Mouse (Mus musculus) liver, adult 2 months (tissue): ENCODE data around the gene Gsg1l2.

Experiments used
- CTCF ChIP-seq: fragments of 200-500 bp; IDR thresholded peaks from 2 replicates; pipeline ENCODE4 v1.5.1; 2011; ENCODE audit warnings: low read depth, low read length, control low read depth
- POLR2A ChIP-seq: fragments of 200-500 bp; IDR thresholded peaks from 2 replicates; pipeline ENCODE4 v1.6.1; 2011; ENCODE audit warnings: low read length, control low read depth; ENCODE audit not compliant: insufficient read depth; ENCODE audit errors: extremely low read depth

DNA sequence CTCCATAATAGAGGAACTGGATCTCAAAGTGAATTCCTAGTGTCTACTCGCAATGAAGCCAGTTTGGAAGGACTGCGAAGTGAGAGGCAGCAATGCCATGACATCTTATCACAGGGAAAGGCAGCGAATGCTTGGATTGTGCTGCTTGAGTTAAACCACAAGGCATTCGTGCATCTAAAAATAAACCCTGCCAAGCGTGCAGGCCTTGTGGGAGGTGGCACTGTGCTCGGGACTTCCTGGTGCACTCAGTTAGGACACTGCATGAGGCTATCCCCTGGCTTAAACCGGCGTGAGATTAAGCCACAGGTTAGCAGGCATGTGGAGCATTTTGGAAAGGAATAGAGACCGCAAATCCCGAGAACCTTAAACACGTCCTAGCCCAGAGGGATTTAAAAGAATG lies 15.8 kb downstream of the Gsg1l2 start:
- TF ChIP-seq POLR2A (no peak), CTCF (no peak)
